Mouse (Mus musculus) embryo, embryonic 11 days (tissue): ENCODE measurements at regions not wholly inside any gene's neighbourhood (a gene's known extent, or its start where the extent isn't known, plus 50 kb on each side); places are given as distances from the start of the nearest gene placed in this dataset.

Experiments
- DNase-seq: peaks from one replicate; pipeline ENCODE4 v3.0.0-alpha.2; 2015

GRCm38 (mm10) chr12:117439015-117439605 lies 77.2 kb upstream of the Rapgef5 start:
- DNase-seq = no peak

GRCm38 (mm10) chr12:117444247-117444989 lies 71.9 kb upstream of the Rapgef5 start:
- no peak for DNase-seq

GRCm38 (mm10) chr12:117447223-117447622 lies 69.1 kb upstream of the Rapgef5 start:
- DNase-seq = peak; percentile 59

- no peak for DNase-seq
These were observed 68.2 kb upstream of the Rapgef5 start for GRCm38 (mm10) chr12:117447843-117448728.

GRCm38 (mm10) chr12:117449080-117449479 lies 67.2 kb upstream of the Rapgef5 start:
- DNase-seq = no peak

- DNase-seq = no peak
These were observed 66.2 kb upstream of the Rapgef5 start for GRCm38 (mm10) chr12:117450106-117450505.

- no peak for DNase-seq
These were observed 65.4 kb upstream of the Rapgef5 start for GRCm38 (mm10) chr12:117450871-117451270.

GRCm38 (mm10) chr12:117451441-117451840 lies 64.8 kb upstream of the Rapgef5 start:
- DNase-seq = no peak

- no peak for DNase-seq
These were observed 60.5 kb upstream of the Rapgef5 start for GRCm38 (mm10) chr12:117455800-117456199.

- no peak for DNase-seq
These were observed 57.9 kb upstream of the Rapgef5 start for GRCm38 (mm10) chr12:117458132-117459070.

GRCm38 (mm10) chr12:117459541-117459940 lies 56.7 kb upstream of the Rapgef5 start:
- no peak for DNase-seq

GRCm38 (mm10) chr12:117465206-117465605 lies 51.1 kb upstream of the Rapgef5 start:
- DNase-seq = no peak

GRCm38 (mm10) chr12:117465998-117466397 lies 50.3 kb upstream of the Rapgef5 start:
- DNase-seq = no peak
